Mouse (Mus musculus): ENCODE measurements around the gene Onecut1.

GRCm38 (mm10) chr9:74935289-74935688 lies 73.6 kb downstream of the Onecut1 start:
- no peak for TF ChIP-seq CTCF (IDR thresholded peaks at IDR 0.05 in 2 of 3, conservative IDR thresholded peaks at IDR 0.05 in 1 of 3; ENCODE audit: control insufficient read depth in 1 of 3, insufficient read depth in 1 of 3, low read depth in 2 of 3, low read length in 3 of 3, poor library complexity in 1 of 3, severe bottlenecking in 1 of 3)
- no peak for TF ChIP-seq CHD2 (IDR thresholded peaks at IDR 0.05; ENCODE audit: low read length)
- TF ChIP-seq RAD21 (IDR thresholded peaks at IDR 0.05; ENCODE audit: low read depth, low read length): no peak
- TF ChIP-seq TAL1 (IDR thresholded peaks at IDR 0.05; ENCODE audit: low read length): no peak

Measured in MEL (cell line).